Mouse (Mus musculus): Measurements from ENCODE around the gene Commd3.

- TF ChIP-seq POLR2A (IDR thresholded peaks at IDR 0.05; ENCODE audit: low read depth, low read length), result no peak
- TF ChIP-seq CTCF (IDR thresholded peaks at IDR 0.05; ENCODE audit: borderline replicate concordance, insufficient read depth, low read length), result no peak
Measured at GRCm38 (mm10) chr2:18680501-18680900, 8.3 kb downstream of the Commd3 start.
